Mouse (Mus musculus): ENCODE measurements around the gene Gm20388. TPM values are rescaled to one million over a fixed set of nuclear protein-coding genes. Genes with fewer than 3 reads are reported as not detected.

The Gm20388 gene
- polyA plus RNA-seq, 1 experiment from 2014 or later, result not detected

DNA sequence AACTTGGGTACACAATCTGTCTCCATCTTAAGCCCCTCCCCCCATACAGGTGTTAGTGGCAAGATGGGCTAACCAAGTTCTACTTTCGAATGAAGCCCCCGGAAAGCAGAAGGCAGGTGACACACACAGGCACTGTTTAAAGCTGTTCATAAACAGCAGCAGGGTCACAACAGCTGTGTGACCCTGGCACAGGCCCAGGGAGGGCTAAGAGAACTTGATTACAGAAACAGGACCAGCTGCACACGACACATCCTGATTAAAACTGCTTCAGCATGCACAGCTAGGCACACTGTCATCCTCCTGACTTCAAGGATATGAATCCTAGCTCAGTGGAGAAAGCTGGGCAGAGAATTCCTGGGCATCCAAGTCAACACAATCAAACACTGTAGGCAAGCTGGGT lies 1551.5 kb downstream of the Gm20388 start:
- WGBS, result 75% methylated on average over 3 of the region's 3 CpGs

GRCm38 (mm10) chr8:121468083-121469071 lies 1557.7 kb downstream of the Gm20388 start:
- H3K9ac ChIP-seq (ENCODE audit: low read length), result no peak overlapping the region

More for the DNA sequence above, 1551.5 kb downstream of the Gm20388 start:
- Histone ChIP-seq H3K36me3 (ENCODE audit: control insufficient read depth, insufficient read depth, low read length) (no peaks in the 10 kb centered on the region), H3K9ac (ENCODE audit: low read length) (no peak overlapping the region), H3K27ac (replicated peaks in 1 of 2; ENCODE audit: control insufficient read depth in 1 of 2, insufficient read depth in 1 of 2, low read depth in 2 of 2, low read length in 2 of 2) (0 out of 4 replicates have a peak overlapping the region, but pooled peaks of 1 of the 2 experiments have one; percentile 6), H3K27me3 (ENCODE audit: control insufficient read depth, insufficient read depth, low read length) (no peaks in the 10 kb centered on the region), H3K4me2 (ENCODE audit: low read length) (no peak overlapping the region), H3K9me3 (ENCODE audit: control insufficient read depth, low read length) (no peaks in the 10 kb centered on the region), H3K4me3 (ENCODE audit: control insufficient read depth in 1 of 2, insufficient read depth in 1 of 2, low read depth in 1 of 2, low read length in 2 of 2) (no peak overlapping the region), H3K4me1 (ENCODE audit: control insufficient read depth in 2 of 2, insufficient read depth in 2 of 2, low read length in 2 of 2) (peaks cover 5 to 7% of the 10 kb centered on the region in 2 experiments; a peak in 2 of 4 replicates)
- ATAC-seq (ENCODE audit: insufficient number of reproducible peaks, insufficient read depth, low FRiP score, low read depth), result no peak

GRCm38 (mm10) chr8:121474161-121474897 lies 1563.7 kb downstream of the Gm20388 start:
- Histone ChIP-seq H3K27ac (replicated peaks in 1 of 2; ENCODE audit: control insufficient read depth in 1 of 2, insufficient read depth in 1 of 2, low read depth in 2 of 2, low read length in 2 of 2) (no peak overlapping the region), H3K4me2 (ENCODE audit: low read length) (peak overlapping the region; percentile 60), H3K9me3 (ENCODE audit: control insufficient read depth, low read length) (no peaks in the 10 kb centered on the region), H3K27me3 (ENCODE audit: control insufficient read depth, insufficient read depth, low read length) (no peaks in the 10 kb centered on the region), H3K36me3 (ENCODE audit: control insufficient read depth, insufficient read depth, low read length) (no peaks in the 10 kb centered on the region), H3K4me3 (ENCODE audit: control insufficient read depth in 1 of 2, insufficient read depth in 1 of 2, low read depth in 1 of 2, low read length in 2 of 2) (peak overlapping the region in 1 of 2 experiments; percentile 13; a peak in 2 of 4 replicates), H3K9ac (ENCODE audit: low read length) (peak overlapping the region; percentile 2; the same call in 1 of the 2 replicates), H3K4me1 (ENCODE audit: control insufficient read depth in 2 of 2, insufficient read depth in 2 of 2, low read length in 2 of 2) (peaks cover 5 to 8% of the 10 kb centered on the region in 2 experiments; a peak in 3 of 4 replicates)
- WGBS, result 9% methylated on average over 25 of the region's 25 CpGs
- ATAC-seq (ENCODE audit: insufficient number of reproducible peaks, insufficient read depth, low FRiP score, low read depth), result no peak

More at GRCm38 (mm10) chr8:121468083-121469071, 1557.7 kb downstream of the Gm20388 start:
- Histone ChIP-seq H3K27ac (replicated peaks in 1 of 2; ENCODE audit: control insufficient read depth in 1 of 2, insufficient read depth in 1 of 2, low read depth in 2 of 2, low read length in 2 of 2) (peak overlapping the region; percentile 35 to 53), H3K27me3 (ENCODE audit: control insufficient read depth, insufficient read depth, low read length) (no peaks in the 10 kb centered on the region), H3K9me3 (ENCODE audit: control insufficient read depth, low read length) (no peaks in the 10 kb centered on the region), H3K4me3 (ENCODE audit: control insufficient read depth in 1 of 2, insufficient read depth in 1 of 2, low read depth in 1 of 2, low read length in 2 of 2) (no peak overlapping the region), H3K4me1 (ENCODE audit: control insufficient read depth in 2 of 2, insufficient read depth in 2 of 2, low read length in 2 of 2) (peaks cover 0 to 5% of the 10 kb centered on the region in 2 experiments; a peak in 2 of 4 replicates), H3K4me2 (ENCODE audit: low read length) (no peak overlapping the region), H3K36me3 (ENCODE audit: control insufficient read depth, insufficient read depth, low read length) (no peaks in the 10 kb centered on the region)
- WGBS, result 74% methylated on average over 49 of the region's 49 CpGs
- no peak for ATAC-seq (ENCODE audit: insufficient number of reproducible peaks, insufficient read depth, low FRiP score, low read depth)

- Histone ChIP-seq H3K4me1 (ENCODE audit: control insufficient read depth in 2 of 2, insufficient read depth in 2 of 2, low read length in 2 of 2) (peaks cover 5 to 8% of the 10 kb centered on the region in 2 experiments; a peak in 3 of 4 replicates), H3K27ac (replicated peaks in 1 of 2; ENCODE audit: control insufficient read depth in 1 of 2, insufficient read depth in 1 of 2, low read depth in 2 of 2, low read length in 2 of 2) (no peak overlapping the region), H3K4me3 (ENCODE audit: control insufficient read depth in 1 of 2, insufficient read depth in 1 of 2, low read depth in 1 of 2, low read length in 2 of 2) (peak overlapping the region in 1 of 2 experiments; percentile 13; a peak in 2 of 4 replicates), H3K36me3 (ENCODE audit: control insufficient read depth, insufficient read depth, low read length) (no peaks in the 10 kb centered on the region), H3K4me2 (ENCODE audit: low read length) (peak overlapping the region; percentile 60), H3K27me3 (ENCODE audit: control insufficient read depth, insufficient read depth, low read length) (no peaks in the 10 kb centered on the region), H3K9me3 (ENCODE audit: control insufficient read depth, low read length) (no peaks in the 10 kb centered on the region), H3K9ac (ENCODE audit: low read length) (peak overlapping the region; percentile 2; the same call in 1 of the 2 replicates)
- WGBS, result 2% methylated on average over 17 of the region's 18 CpGs
- no peak for ATAC-seq (ENCODE audit: insufficient number of reproducible peaks, insufficient read depth, low FRiP score, low read depth)
Measured at GRCm38 (mm10) chr8:121474898-121475284, 1564.2 kb downstream of the Gm20388 start.

DNA sequence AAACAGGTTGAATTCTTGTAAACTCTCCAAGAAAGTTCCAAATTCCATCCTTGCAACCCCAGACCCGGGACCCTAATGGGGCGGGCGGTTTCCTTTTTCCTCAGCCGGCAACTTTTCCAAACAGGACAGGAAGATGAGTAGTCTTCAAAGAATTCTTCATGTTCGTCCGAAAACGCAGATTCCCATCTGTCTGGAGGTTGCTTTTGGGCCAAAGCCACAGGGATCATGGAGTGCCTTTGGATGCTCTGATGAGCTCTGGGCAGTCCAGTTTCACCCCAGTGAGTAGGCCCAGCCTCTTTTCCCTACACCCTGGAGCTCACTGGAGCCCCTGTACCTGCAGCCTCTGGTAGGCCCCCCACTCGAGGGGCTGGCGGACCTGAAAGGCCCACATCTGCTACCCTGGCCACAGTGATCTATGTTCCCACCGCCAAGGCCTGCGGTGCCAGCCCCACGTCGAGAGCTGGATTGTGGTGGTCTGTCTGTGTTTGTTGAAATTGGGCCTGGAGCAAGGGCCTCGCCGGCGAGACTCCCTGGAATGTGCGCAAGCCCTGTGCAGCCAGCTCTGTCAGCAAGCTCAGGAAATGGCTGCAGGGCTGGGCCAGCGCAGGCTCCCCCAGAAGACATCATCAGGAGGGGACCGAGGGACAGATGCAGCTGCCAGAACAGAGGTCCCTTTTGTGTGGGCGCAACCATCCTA lies 1567.4 kb downstream of the Gm20388 start:
- peak overlapping the region in 1 of 2 experiments; percentile 61; a peak in 2 of 4 replicates for H3K27ac ChIP-seq (replicated peaks in 1 of 2; ENCODE audit: control insufficient read depth in 1 of 2, insufficient read depth in 1 of 2, low read depth in 2 of 2, low read length in 2 of 2)
- no peaks in the 10 kb centered on the region for H3K36me3 ChIP-seq (ENCODE audit: control insufficient read depth, insufficient read depth, low read length)
- H3K27me3 ChIP-seq (ENCODE audit: control insufficient read depth, insufficient read depth, low read length), result no peaks in the 10 kb centered on the region
- H3K9me3 ChIP-seq (ENCODE audit: control insufficient read depth, low read length), result no peaks in the 10 kb centered on the region
- no peak overlapping the region for H3K4me2 ChIP-seq (ENCODE audit: low read length)
- H3K4me3 ChIP-seq (ENCODE audit: control insufficient read depth in 1 of 2, insufficient read depth in 1 of 2, low read depth in 1 of 2, low read length in 2 of 2), result no peak overlapping the region
- peaks cover 5 to 12% of the 10 kb centered on the region in 2 experiments; a peak in 3 of 4 replicates for H3K4me1 ChIP-seq (ENCODE audit: control insufficient read depth in 2 of 2, insufficient read depth in 2 of 2, low read length in 2 of 2)
- H3K9ac ChIP-seq (ENCODE audit: low read length), result no peak overlapping the region; the same call in 1 of the 2 replicates
- ATAC-seq (ENCODE audit: insufficient number of reproducible peaks, insufficient read depth, low FRiP score, low read depth), result no peak
- WGBS, result 57% methylated on average over 20 of the region's 20 CpGs

- Histone ChIP-seq H3K9ac (ENCODE audit: low read length) (no peak overlapping the region), H3K27me3 (ENCODE audit: control insufficient read depth, insufficient read depth, low read length) (no peaks in the 10 kb centered on the region), H3K36me3 (ENCODE audit: control insufficient read depth, insufficient read depth, low read length) (no peaks in the 10 kb centered on the region), H3K4me3 (ENCODE audit: control insufficient read depth in 1 of 2, insufficient read depth in 1 of 2, low read depth in 1 of 2, low read length in 2 of 2) (no peak overlapping the region), H3K4me2 (ENCODE audit: low read length) (no peak overlapping the region), H3K4me1 (ENCODE audit: control insufficient read depth in 2 of 2, insufficient read depth in 2 of 2, low read length in 2 of 2) (peaks cover 5 to 11% of the 10 kb centered on the region in 2 experiments; a peak in 3 of 4 replicates), H3K27ac (replicated peaks in 1 of 2; ENCODE audit: control insufficient read depth in 1 of 2, insufficient read depth in 1 of 2, low read depth in 2 of 2, low read length in 2 of 2) (no peak overlapping the region), H3K9me3 (ENCODE audit: control insufficient read depth, low read length) (no peaks in the 10 kb centered on the region)
- WGBS, result 65% methylated on average over 8 of the region's 8 CpGs
- ATAC-seq (ENCODE audit: insufficient number of reproducible peaks, insufficient read depth, low FRiP score, low read depth), result no peak
Measured at GRCm38 (mm10) chr8:121479144-121479543, 1568.5 kb downstream of the Gm20388 start.

All from heart, embryonic 14.5 days (tissue).